Mouse (Mus musculus): ENCODE results near the gene Cdc7.

DNA sequence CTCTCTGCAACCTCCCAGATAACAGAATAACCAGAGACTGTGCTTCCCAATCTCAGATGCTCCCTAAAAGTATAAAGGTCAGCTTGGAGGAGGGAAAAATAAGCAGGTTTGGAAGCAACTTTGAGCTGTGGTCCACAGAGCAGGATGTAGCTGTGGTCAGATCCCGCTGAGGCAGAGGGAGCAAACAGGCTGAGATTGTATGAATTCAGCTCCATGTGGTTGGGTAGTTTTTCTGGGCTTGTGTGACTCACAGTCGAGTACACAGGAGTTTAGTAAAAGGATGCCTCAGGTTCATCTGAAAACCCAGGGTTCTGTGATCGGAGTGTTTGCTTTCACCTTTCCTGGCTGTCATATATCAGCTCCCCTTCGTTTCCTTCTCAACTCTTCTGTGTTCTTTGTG is 65.7 kb downstream of the Cdc7 start:
- no peak for TF ChIP-seq CTCF (IDR thresholded peaks at IDR 0.05; ENCODE audit: insufficient read depth, low read length)
- TF ChIP-seq POLR2A (IDR thresholded peaks at IDR 0.05; ENCODE audit: borderline replicate concordance, extremely low read depth, low read depth, low read length): no peak
